Comparison of ENCODE assay signal across 8 mouse cellular contexts in genomic region chr10:75837248-75837759, GRCm38 (mm10). TPM values are rescaled to one million over a fixed set of nuclear protein-coding genes. Genes with fewer than 3 reads are reported as not detected.
DNase-seq lines count a peak whose midpoint lies in the region; ATAC-seq and TF ChIP-seq lines count a peak whose summit lies in the region.

Gene Gstt2, minus strand, starts transcription at chr10:75837424.

- peak; percentile 81 for DNase-seq in CD4-positive, CD25-positive, alpha-beta regulatory T cell, adult 2 months (ENCODE audit: low read depth, low spot score)
- peak; percentile 88 for DNase-seq in brain, embryonic 18.5 days (ENCODE audit: low read depth, low spot score)
- DNase-seq in midbrain, postnatal 0 days (ENCODE audit: low spot score), result peak; percentile 96
- peak; percentile 93 for DNase-seq in spleen, postnatal 10 days (ENCODE audit: low spot score in 2 of 2)

- H3K4me1 ChIP-seq in erythroblast, embryonic 14.5 days (ENCODE audit: control insufficient read depth), result peaks cover 63% of the 10 kb centered on the region
- H3K4me1 ChIP-seq in heart, embryonic 11.5 days (ENCODE audit: control insufficient read depth, insufficient read depth, low read length), result peaks cover 31% of the 10 kb centered on the region
- H3K4me1 ChIP-seq in kidney, embryonic 15.5 days, result peaks cover 57% of the 10 kb centered on the region
- H3K4me1 ChIP-seq in limb, embryonic 15.5 days, result peaks cover 49% of the 10 kb centered on the region
- H3K4me1 ChIP-seq in midbrain, postnatal 0 days (ENCODE audit: insufficient read depth, low read length), result no peaks in the 10 kb centered on the region

- no peaks in the 10 kb centered on the region for H3K9me3 ChIP-seq in erythroblast, embryonic 14.5 days (ENCODE audit: control insufficient read depth, low read length)
- H3K9me3 ChIP-seq in heart, embryonic 11.5 days (replicated peaks; ENCODE audit: control insufficient read depth, low read length), result no peaks in the 10 kb centered on the region
- H3K9me3 ChIP-seq in kidney, embryonic 15.5 days (replicated peaks), result no peaks in the 10 kb centered on the region
- H3K9me3 ChIP-seq in limb, embryonic 15.5 days, result no peaks in the 10 kb centered on the region
- no peaks in the 10 kb centered on the region for H3K9me3 ChIP-seq in midbrain, postnatal 0 days (ENCODE audit: low read length)

- ATAC-seq in heart, embryonic 11.5 days (replicated peaks; ENCODE audit: insufficient number of reproducible peaks, low FRiP score, low TSS enrichment), result peak; percentile 88
- peak; percentile 90 for ATAC-seq in kidney, embryonic 15.5 days (replicated peaks; ENCODE audit: low FRiP score)
- ATAC-seq in limb, embryonic 15.5 days (ENCODE audit: insufficient number of reproducible peaks, low FRiP score, low TSS enrichment, low read depth), result peak; percentile 87
- ATAC-seq in midbrain, postnatal 0 days (ENCODE audit: low FRiP score), result peak; percentile 88

- H3K36me3 ChIP-seq in erythroblast, embryonic 14.5 days (ENCODE audit: control insufficient read depth), result no peaks in the 10 kb centered on the region
- no peaks in the 10 kb centered on the region for H3K36me3 ChIP-seq in heart, embryonic 11.5 days (ENCODE audit: control insufficient read depth, insufficient read depth, low read length)
- no peaks in the 10 kb centered on the region for H3K36me3 ChIP-seq in kidney, embryonic 15.5 days
- H3K36me3 ChIP-seq in limb, embryonic 15.5 days, result no peaks in the 10 kb centered on the region
- no peaks in the 10 kb centered on the region for H3K36me3 ChIP-seq in midbrain, postnatal 0 days (ENCODE audit: insufficient read depth, low read length)

- WGBS in heart, embryonic 11.5 days (ENCODE audit: insufficient replicate concordance), result under 1% methylated on average over 21 of the region's 21 CpGs
- 0% methylated on average over 21 of the region's 21 CpGs for WGBS in kidney, embryonic 15.5 days
- under 1% methylated on average over 21 of the region's 21 CpGs for WGBS in limb, embryonic 15.5 days
- under 1% methylated on average over 21 of the region's 21 CpGs for WGBS in midbrain, postnatal 0 days

- peak within 1 kb of the TSS; percentile 84 for H3K4me3 ChIP-seq in erythroblast, embryonic 14.5 days (replicated peaks)
- peak within 1 kb of the TSS; percentile 40 for H3K4me3 ChIP-seq in heart, embryonic 11.5 days (ENCODE audit: low read depth, low read length)
- H3K4me3 ChIP-seq in kidney, embryonic 15.5 days (replicated peaks), result peak within 1 kb of the TSS; percentile 48
- peak within 1 kb of the TSS; percentile 50 for H3K4me3 ChIP-seq in limb, embryonic 15.5 days
- peak within 1 kb of the TSS; percentile 39 for H3K4me3 ChIP-seq in midbrain, postnatal 0 days (ENCODE audit: low read depth, low read length)

- peak within 1 kb of the TSS; percentile 80 for H3K27ac ChIP-seq in heart, embryonic 11.5 days (ENCODE audit: low read depth, low read length)
- H3K27ac ChIP-seq in kidney, embryonic 15.5 days, result peak within 1 kb of the TSS; percentile 84
- H3K27ac ChIP-seq in limb, embryonic 15.5 days, result peak within 1 kb of the TSS; percentile 89
- peak within 1 kb of the TSS; percentile 76 for H3K27ac ChIP-seq in midbrain, postnatal 0 days (ENCODE audit: low read depth, low read length)

- H3K27me3 ChIP-seq in erythroblast, embryonic 14.5 days (ENCODE audit: control insufficient read depth), result peaks cover 25% of the 10 kb centered on the region
- peaks cover 4% of the 10 kb centered on the region; the same call in 1 of the 2 replicates for H3K27me3 ChIP-seq in heart, embryonic 11.5 days (ENCODE audit: control insufficient read depth, insufficient read depth, low read length)
- H3K27me3 ChIP-seq in kidney, embryonic 15.5 days, result no peaks in the 10 kb centered on the region
- 0 out of 2 replicates have a peak, but pooled peaks cover 8% of the 10 kb centered on the region for H3K27me3 ChIP-seq in limb, embryonic 15.5 days
- H3K27me3 ChIP-seq in midbrain, postnatal 0 days (ENCODE audit: insufficient read depth, low read length), result peaks cover 9% of the 10 kb centered on the region

- peak; percentile 60 for TF ChIP-seq CTCF in midbrain, postnatal 0 days (IDR thresholded peaks at IDR 0.05)

- peak within 1 kb of the TSS; percentile 82 for H3K4me2 ChIP-seq in heart, embryonic 11.5 days
- H3K4me2 ChIP-seq in kidney, embryonic 15.5 days, result peak within 1 kb of the TSS; percentile 78
- H3K4me2 ChIP-seq in limb, embryonic 15.5 days, result peak within 1 kb of the TSS; percentile 75
- peak within 1 kb of the TSS; percentile 54 for H3K4me2 ChIP-seq in midbrain, postnatal 0 days (ENCODE audit: low read depth, low read length, poor library complexity, severe bottlenecking)

- peak within 1 kb of the TSS; percentile 72 for H3K9ac ChIP-seq in heart, embryonic 11.5 days (ENCODE audit: low read depth, low read length)
- peak within 1 kb of the TSS; percentile 50 for H3K9ac ChIP-seq in kidney, embryonic 15.5 days
- H3K9ac ChIP-seq in limb, embryonic 15.5 days, result peak within 1 kb of the TSS; percentile 52
- peak within 1 kb of the TSS; percentile 61 for H3K9ac ChIP-seq in midbrain, postnatal 0 days (replicated peaks; ENCODE audit: low read length, poor library complexity, severe bottlenecking)

RNA-seq across cellular contexts. Expression of gene Gstt2, which starts in this region (rescaled TPM):
- polyA plus RNA-seq in erythroblast, embryonic 14.5 days (2012), result 0.64 and 0.70 TPM in 2 replicates
- 8.7 and 8.8 TPM in 2 replicates for polyA plus RNA-seq in heart, embryonic 11.5 days (2014; fragmentation: Nextera tagmentation; extraction: Ambion mirVana)
- polyA plus RNA-seq in kidney, embryonic 15.5 days (2015; fragmentation: Nextera tagmentation; extraction: Ambion mirVana), result 38.2 and 39.6 TPM in 2 replicates
- 11.3 and 14.5 TPM in 2 replicates for polyA plus RNA-seq in limb, embryonic 15.5 days (2015; fragmentation: Nextera tagmentation; extraction: Ambion mirVana)
- total RNA-seq in midbrain, postnatal 0 days (2014; rRNA removed), result 2.0 and 5.5 TPM in 2 replicates
- 7.7 and 10.7 TPM in 2 replicates for polyA plus RNA-seq in midbrain, postnatal 0 days (2015; fragmentation: Nextera tagmentation; extraction: Ambion mirVana)

Comparison
In these comparisons a context has a peak if more than half of its experiments do, and no peak if none do; other contexts are left out.
1. Peak in every context shown above with its lines: DNase-seq, ATAC-seq, H3K4me3 ChIP-seq and H3K27ac ChIP-seq.